Mouse (Mus musculus) B cell, adult 2 months (primary cell): Measurements from ENCODE around the gene Ncbp2.

Experiments used
- DNase-seq, 2 experiments: peaks; one replicate each; pipeline ENCODE4 v3.0.0; 2022

Gene Ncbp2

GRCm38 (mm10) chr16:32010330-32010729, 62.0 kb downstream of the Ncbp2 start:
- DNase-seq: no peak
